In the genomic region with DNA sequence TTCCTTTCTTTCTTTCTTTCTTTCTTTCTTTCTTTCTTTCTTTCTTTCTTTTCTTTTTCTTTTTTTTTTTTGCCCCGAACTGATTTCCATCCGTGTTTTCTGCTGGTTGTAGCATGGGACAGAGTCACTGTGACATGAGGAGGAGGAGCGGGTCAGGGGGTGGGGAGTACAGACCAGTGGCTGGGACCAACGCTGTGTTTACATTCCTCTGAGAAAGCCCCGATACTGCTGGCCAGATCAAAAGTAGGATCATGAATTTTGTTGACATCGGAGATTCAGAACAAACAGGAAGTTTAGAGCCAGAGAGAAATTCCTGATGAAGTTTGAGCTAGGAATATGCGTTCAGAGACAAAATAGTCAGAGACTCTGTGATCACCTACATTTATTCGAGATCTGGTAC, we compare ENCODE assay signal across 24 mouse cellular contexts.
A peak's percentile ranks its signal among the peaks of the same experiment; 100 is the strongest.
DNase-seq lines count a peak whose midpoint lies in the region; ATAC-seq and TF ChIP-seq lines count a peak whose summit lies in the region.
"Had no signal": no experiment of that assay in that cellular context is flagged by ENCODE, and none has a peak within 500 bp of the region (broad histone marks: within the 10 kb centered on the region; RNA-seq: fewer than 3 reads in every experiment).

No protein-coding gene starts in this region.

- TF ChIP-seq EP300 in lung, postnatal 0 days (IDR thresholded peaks at IDR 0.05) = no peak

- no peak for DNase-seq in kidney, adult 9 months
- peak; percentile 64 for DNase-seq in lung, embryonic 14.5 days
- DNase-seq in lung, adult 2 months = no peak
- DNase-seq in lung, postnatal 0 days (ENCODE audit: low spot score) = peak; percentile 42
- no peak for DNase-seq in frontal cortex, postnatal 36 days (ENCODE audit: low spot score in 2 of 2)
- DNase-seq: cerebellum, adult 11 months; cerebellum, adult 9-11 months; gastrocnemius, postnatal 25 days; layer of hippocampus, adult 9-11 months; right cerebral cortex, postnatal 14 days; spleen, adult 18-20 months; thymus, postnatal 14 days had no signal

- peak overlapping the region; percentile 42 for H3K27ac ChIP-seq in kidney, embryonic 15.5 days
- H3K27ac ChIP-seq in lung, embryonic 14.5 days (ENCODE audit: low read depth) = no peak overlapping the region
- peak overlapping the region; percentile 4 for H3K27ac ChIP-seq in lung, postnatal 0 days (ENCODE audit: low read length)
- H3K27ac ChIP-seq: embryonic facial prominence, embryonic 10.5 days; forebrain, embryonic 10.5 days; hindbrain, embryonic 13.5 days; left cerebral cortex, adult 2 months; midbrain, embryonic 13.5 days had no signal

- H3K36me3 ChIP-seq in kidney, embryonic 15.5 days = no peaks in the 10 kb centered on the region
- no peaks in the 10 kb centered on the region for H3K36me3 ChIP-seq in lung, embryonic 14.5 days (ENCODE audit: insufficient read depth)
- H3K36me3 ChIP-seq in lung, postnatal 0 days (ENCODE audit: insufficient read depth, low read length) = no peaks in the 10 kb centered on the region
- H3K36me3 ChIP-seq: embryonic facial prominence, embryonic 10.5 days; forebrain, embryonic 10.5 days; G1E; hindbrain, embryonic 13.5 days; midbrain, embryonic 13.5 days had no signal

- H3K4me1 ChIP-seq in kidney, embryonic 15.5 days = peaks cover 27% of the 10 kb centered on the region
- no peaks in the 10 kb centered on the region for H3K4me1 ChIP-seq in lung, embryonic 14.5 days (ENCODE audit: insufficient read depth)
- peaks cover 4% of the 10 kb centered on the region; the same call in 1 of the 2 replicates for H3K4me1 ChIP-seq in lung, adult 2 months (ENCODE audit: control insufficient read depth, insufficient read depth, low read length)
- H3K4me1 ChIP-seq in lung, postnatal 0 days (ENCODE audit: insufficient read depth, low read depth, low read length) = no peaks in the 10 kb centered on the region
- H3K4me1 ChIP-seq: embryonic facial prominence, embryonic 10.5 days; hindbrain, embryonic 13.5 days; megakaryocyte, embryonic 14.5 days; midbrain, embryonic 13.5 days had no signal

- WGBS in kidney, embryonic 15.5 days = 44% methylated on average over 8 of the region's 8 CpGs
- WGBS in lung, embryonic 14.5 days = 21% methylated on average over 8 of the region's 8 CpGs
- WGBS in lung, adult 2 months = 34% methylated on average over 8 of the region's 8 CpGs
- 23% methylated on average over 8 of the region's 8 CpGs for WGBS in lung, postnatal 0 days

- no peak overlapping the region for H3K9ac ChIP-seq in kidney, embryonic 15.5 days
- no peak overlapping the region for H3K9ac ChIP-seq in lung, embryonic 14.5 days
- no peak overlapping the region for H3K9ac ChIP-seq in lung, postnatal 0 days (replicated peaks; ENCODE audit: low read depth)
- H3K9ac ChIP-seq: hindbrain, embryonic 13.5 days; midbrain, embryonic 13.5 days had no signal

- no peak for TF ChIP-seq CTCF in lung, embryonic 14.5 days (IDR thresholded peaks at IDR 0.05; ENCODE audit: low read depth)
- TF ChIP-seq CTCF in lung, adult 2 months (IDR thresholded peaks at IDR 0.05; ENCODE audit: insufficient read depth, low read length) = no peak
- no peak for TF ChIP-seq CTCF in lung, postnatal 0 days (IDR thresholded peaks at IDR 0.05)

- no peak for ATAC-seq in kidney, embryonic 15.5 days (replicated peaks; ENCODE audit: low FRiP score)
- 0 out of 2 replicates have a peak, but pooled peaks have one; percentile 63 for ATAC-seq in lung, embryonic 14.5 days (ENCODE audit: insufficient read depth)
- ATAC-seq in lung, postnatal 0 days = peak; percentile 78
- ATAC-seq in erythroid progenitor cell, adult 5-6 weeks (replicated peaks; ENCODE audit: low FRiP score, poor library complexity, severe bottlenecking) = no peak
- ATAC-seq: forebrain, embryonic 16.5 days; midbrain, embryonic 13.5 days had no signal

- no peak for TF ChIP-seq POLR2A in lung, adult 2 months (IDR thresholded peaks at IDR 0.05; ENCODE audit: borderline replicate concordance, extremely low read depth, low read depth, low read length)

- no peak overlapping the region; the same call in 1 of the 2 replicates for H3K4me2 ChIP-seq in kidney, embryonic 15.5 days
- peak overlapping the region; percentile 31; the same call in 1 of the 2 replicates for H3K4me2 ChIP-seq in lung, embryonic 14.5 days
- no peak overlapping the region for H3K4me2 ChIP-seq in lung, postnatal 0 days (replicated peaks; ENCODE audit: low read depth, low read length)
- H3K4me2 ChIP-seq: hindbrain, embryonic 13.5 days; midbrain, embryonic 13.5 days had no signal

- H3K9me3 ChIP-seq in kidney, embryonic 15.5 days (replicated peaks) = no peaks in the 10 kb centered on the region
- no peaks in the 10 kb centered on the region for H3K9me3 ChIP-seq in lung, embryonic 14.5 days (ENCODE audit: low read depth, low read length)
- no peaks in the 10 kb centered on the region for H3K9me3 ChIP-seq in lung, postnatal 0 days (ENCODE audit: low read length)
- H3K9me3 ChIP-seq: embryonic facial prominence, embryonic 10.5 days; forebrain, embryonic 10.5 days; hindbrain, embryonic 13.5 days; megakaryocyte, embryonic 14.5 days; midbrain, embryonic 13.5 days had no signal

- no peaks in the 10 kb centered on the region for H3K27me3 ChIP-seq in kidney, embryonic 15.5 days
- no peaks in the 10 kb centered on the region for H3K27me3 ChIP-seq in lung, embryonic 14.5 days (ENCODE audit: insufficient read depth, low read length)
- H3K27me3 ChIP-seq in lung, postnatal 0 days (replicated peaks; ENCODE audit: insufficient read depth, low read length) = no peaks in the 10 kb centered on the region
- H3K27me3 ChIP-seq: CH12.LX; hindbrain, embryonic 13.5 days; megakaryocyte, embryonic 14.5 days; midbrain, embryonic 13.5 days; Patski had no signal

- H3K4me3 ChIP-seq in kidney, embryonic 15.5 days (replicated peaks) = no peak overlapping the region
- H3K4me3 ChIP-seq in lung, embryonic 14.5 days (ENCODE audit: low read depth, low read length) = no peak overlapping the region
- no peak overlapping the region for H3K4me3 ChIP-seq in lung, adult 2 months (replicated peaks; ENCODE audit: extremely low read depth, low read depth, low read length)
- no peak overlapping the region for H3K4me3 ChIP-seq in lung, postnatal 0 days (ENCODE audit: low read depth, low read length)
- H3K4me3 ChIP-seq: embryonic facial prominence, embryonic 10.5 days; forebrain, embryonic 10.5 days; hindbrain, embryonic 13.5 days; left cerebral cortex, adult 2 months; megakaryocyte, embryonic 14.5 days; midbrain, embryonic 13.5 days had no signal

Comparison
In these comparisons a context has a peak if more than half of its experiments do, and no peak if none do; other contexts are left out.
1. DNase-seq: peak in lung, embryonic 14.5 days (single experiment) and lung, postnatal 0 days (single experiment); none in kidney, adult 9 months (single experiment), lung, adult 2 months (single experiment) and frontal cortex, postnatal 36 days (0 of 2).
2. ATAC-seq: peak in lung, embryonic 14.5 days (single experiment) and lung, postnatal 0 days (single experiment); none in kidney, embryonic 15.5 days (single experiment) and erythroid progenitor cell, adult 5-6 weeks (single experiment).